ENCODE assay signal across 18 mouse cellular contexts in the genomic region with DNA sequence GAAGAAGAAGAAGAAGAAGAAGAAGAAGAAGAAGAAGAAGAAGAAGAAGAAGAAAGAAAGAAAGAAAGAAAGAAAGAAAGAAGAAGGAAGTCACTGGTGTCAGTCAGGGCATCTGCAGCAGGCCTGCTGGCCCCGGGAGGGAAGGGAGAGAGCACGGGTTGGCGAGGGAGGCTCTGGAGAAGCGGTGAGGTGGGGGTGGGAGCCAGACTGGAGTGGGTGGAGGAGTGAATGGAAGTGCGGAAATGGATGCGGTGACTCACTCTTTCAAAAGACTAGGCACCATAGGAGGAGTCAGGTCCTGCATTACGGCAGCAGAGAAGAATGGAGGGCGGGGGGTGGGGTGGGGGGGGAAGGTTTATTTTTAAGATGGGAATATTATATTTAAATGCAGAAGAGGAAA. TPM values are rescaled to one million over a fixed set of nuclear protein-coding genes. Genes with fewer than 3 reads are reported as not detected.
A peak's percentile ranks its signal among the peaks of the same experiment; 100 is the strongest.
DNase-seq lines count a peak whose midpoint lies in the region; ATAC-seq and TF ChIP-seq lines count a peak whose summit lies in the region.
"Had no signal": no experiment of that assay in that cellular context is flagged by ENCODE, and none has a peak within 500 bp of the region (broad histone marks: within the 10 kb centered on the region; RNA-seq: fewer than 3 reads in every experiment).

No protein-coding gene starts in this region.

- no peaks in the 10 kb centered on the region for H3K27me3 ChIP-seq in myocyte (ENCODE audit: control insufficient read depth, insufficient read depth, insufficient read length)
- H3K27me3 ChIP-seq in midbrain, postnatal 0 days (ENCODE audit: insufficient read depth, low read length), result no peaks in the 10 kb centered on the region
- H3K27me3 ChIP-seq: heart, embryonic 15.5 days; limb, embryonic 13.5 days had no signal

- DNase-seq in layer of hippocampus, adult 2 months (ENCODE audit: low spot score in 2 of 2), result peak; percentile 51 to 61
- no peak for DNase-seq in layer of hippocampus, postnatal 25 days (ENCODE audit: extremely low spot score in 1 of 2, low spot score in 1 of 2)
- DNase-seq in 3T3-L1 (ENCODE audit: low read depth, low spot score) (peak; percentile 50), MN1 (ENCODE audit: low spot score) (peak; percentile 29), adipocyte (ENCODE audit: low spot score) (no peak)
- no peak for DNase-seq in midbrain, postnatal 0 days (ENCODE audit: low spot score)
- DNase-seq: adrenal gland, adult 8-10 months; cerebellum, adult 9-10 months; embryo, embryonic 11 days; kidney, adult 18-20 months; kidney, postnatal 4 days; liver, postnatal 0 days had no signal

- H3K4me2 ChIP-seq in myocyte (ENCODE audit: low read depth), result peak overlapping the region; percentile 19
- no peak overlapping the region for H3K4me2 ChIP-seq in midbrain, postnatal 0 days (ENCODE audit: low read depth, low read length, poor library complexity, severe bottlenecking)
- H3K4me2 ChIP-seq: heart, embryonic 15.5 days; limb, embryonic 13.5 days had no signal

- no peak overlapping the region for H3ac ChIP-seq in myocyte (ENCODE audit: control insufficient read depth, insufficient read length)

- no peak for ATAC-seq in midbrain, postnatal 0 days (ENCODE audit: low FRiP score)
- ATAC-seq: CD4-positive, CD25-positive, alpha-beta regulatory T cell, adult 4 months; hindbrain, embryonic 16.5 days; liver, postnatal 0 days had no signal

- no peak overlapping the region for H3K27ac ChIP-seq in layer of hippocampus, adult 2 months
- H3K27ac ChIP-seq in midbrain, postnatal 0 days (ENCODE audit: low read depth, low read length), result no peak overlapping the region
- H3K27ac ChIP-seq: heart, embryonic 15.5 days; limb, embryonic 13.5 days had no signal

- no peaks in the 10 kb centered on the region for H3K79me2 ChIP-seq in myocyte (ENCODE audit: control insufficient read depth, insufficient read depth)

- 81% methylated on average over 8 of the region's 8 CpGs for WGBS in midbrain, postnatal 0 days

- TF ChIP-seq CTCF in layer of hippocampus, adult 2 months (conservative IDR thresholded peaks at IDR 0.05), result no peak
- no peak for TF ChIP-seq CTCF in midbrain, postnatal 0 days (IDR thresholded peaks at IDR 0.05)

- H3K4me1 ChIP-seq in midbrain, postnatal 0 days (ENCODE audit: insufficient read depth, low read length), result peaks cover 6% of the 10 kb centered on the region; the same call in 1 of the 2 replicates

- no peak for TF ChIP-seq POLR2A in myocyte (IDR thresholded peaks at IDR 0.05; ENCODE audit: insufficient read length, low read depth)

- H3K9me3 ChIP-seq in midbrain, postnatal 0 days (ENCODE audit: low read length), result no peaks in the 10 kb centered on the region
- H3K9me3 ChIP-seq: heart, embryonic 15.5 days; limb, embryonic 13.5 days had no signal

- no peak overlapping the region for H3K4me3 ChIP-seq in layer of hippocampus, adult 2 months
- no peak overlapping the region for H3K4me3 ChIP-seq in myocyte
- H3K4me3 ChIP-seq in midbrain, postnatal 0 days (ENCODE audit: low read depth, low read length), result no peak overlapping the region
- H3K4me3 ChIP-seq: heart, embryonic 15.5 days; limb, embryonic 13.5 days; megakaryocyte, embryonic 14.5 days had no signal

- no peaks in the 10 kb centered on the region for H3K36me3 ChIP-seq in myocyte (ENCODE audit: control insufficient read depth, insufficient read depth)
- no peaks in the 10 kb centered on the region for H3K36me3 ChIP-seq in midbrain, postnatal 0 days (ENCODE audit: insufficient read depth, low read length)
- H3K36me3 ChIP-seq: heart, embryonic 15.5 days; limb, embryonic 13.5 days had no signal

- H3K9ac ChIP-seq in midbrain, postnatal 0 days (replicated peaks; ENCODE audit: low read length, poor library complexity, severe bottlenecking), result no peak overlapping the region
- H3K9ac ChIP-seq: heart, embryonic 15.5 days; limb, embryonic 13.5 days; liver, postnatal 0 days had no signal

TF ChIP-seq in myocyte, 11 proteins besides CTCF, POLR2A, EP300 and RAD21:
- TF ChIP-seq E2F4 (IDR thresholded peaks at IDR 0.05; ENCODE audit: insufficient read depth), result no peak
- no peak for TF ChIP-seq MAX (IDR thresholded peaks at IDR 0.05; ENCODE audit: low read depth)
- no peak for TF ChIP-seq MYOG (IDR thresholded peaks at IDR 0.05; ENCODE audit: control insufficient read depth in 1 of 3, insufficient read depth in 1 of 3, insufficient read length in 2 of 3, low read depth in 2 of 3)
- no peak for TF ChIP-seq CEBPB (IDR thresholded peaks at IDR 0.05; ENCODE audit: insufficient read depth, poor library complexity, severe bottlenecking)
- TF ChIP-seq MYOD1 (IDR thresholded peaks at IDR 0.05; ENCODE audit: control insufficient read depth in 1 of 3, insufficient read length in 2 of 3, low read depth in 2 of 3), result no peak
- no peak for TF ChIP-seq SRF (IDR thresholded peaks at IDR 0.05; ENCODE audit: control insufficient read depth, insufficient read length, low read depth)
- TF ChIP-seq TCF3 (IDR thresholded peaks at IDR 0.05; ENCODE audit: insufficient read length, low read depth), result no peak
- TF ChIP-seq REST (IDR thresholded peaks at IDR 0.05; ENCODE audit: insufficient read depth, insufficient read length), result no peak
- TF ChIP-seq POLR2AphosphoS2 (IDR thresholded peaks at IDR 0.05; ENCODE audit: insufficient read length, low read depth), result no peak
- TF ChIP-seq USF1 (IDR thresholded peaks at IDR 0.05; ENCODE audit: low read depth), result no peak

RNA-seq across cellular contexts. Expression of gene P2rx7, which starts 5.6 kb away (rescaled TPM):
- 1 to 10 TPM; 8.4 to 9.8 TPM for total RNA-seq in layer of hippocampus, adult 2 months (2021)
- 10 to 100 TPM in 1 of 2 experiments, 1 to 10 TPM in 1; 7.0 to 10.8 TPM for total RNA-seq in layer of hippocampus, postnatal 25 days (2021)
- polyA plus RNA-seq in myocyte (2012; fragmentation: generic; extraction: Trizol), result 2.2 TPM
- total RNA-seq in midbrain, postnatal 0 days (2014; rRNA removed), result 6.3 and 7.3 TPM in 2 replicates
- 3.6 and 4.6 TPM in 2 replicates for polyA plus RNA-seq in midbrain, postnatal 0 days (2015; fragmentation: Nextera tagmentation; extraction: Ambion mirVana)

RNA-seq across cellular contexts. Expression of gene Ift81, which starts 34.9 kb away (rescaled TPM):
- 10 to 100 TPM; 36.0 to 38.4 TPM for total RNA-seq in layer of hippocampus, adult 2 months (2021)
- total RNA-seq in layer of hippocampus, postnatal 25 days (2021), result 10 to 100 TPM; 34.5 to 37.4 TPM
- polyA plus RNA-seq in myocyte (2012; fragmentation: generic; extraction: Trizol), result 5.6 TPM
- total RNA-seq in midbrain, postnatal 0 days (2014; rRNA removed), result 30.5 and 35.1 TPM in 2 replicates
- 69.9 and 71.9 TPM in 2 replicates for polyA plus RNA-seq in midbrain, postnatal 0 days (2015; fragmentation: Nextera tagmentation; extraction: Ambion mirVana)

RNA-seq across cellular contexts. Expression of gene P2rx4, which starts 58.1 kb away (rescaled TPM):
- 10 to 100 TPM; 11.4 to 15.0 TPM for total RNA-seq in layer of hippocampus, adult 2 months (2021)
- 10 to 100 TPM; 11.4 to 15.0 TPM for total RNA-seq in layer of hippocampus, postnatal 25 days (2021)
- 23.2 TPM for polyA plus RNA-seq in myocyte (2012; fragmentation: generic; extraction: Trizol)
- total RNA-seq in midbrain, postnatal 0 days (2014; rRNA removed), result 15.0 and 19.4 TPM in 2 replicates
- 14.7 and 16.1 TPM in 2 replicates for polyA plus RNA-seq in midbrain, postnatal 0 days (2015; fragmentation: Nextera tagmentation; extraction: Ambion mirVana)

Comparison
In these comparisons a context has a peak if more than half of its experiments do, and no peak if none do; other contexts are left out.
1. DNase-seq: peak in layer of hippocampus, adult 2 months (2 of 2), 3T3-L1 (single experiment) and MN1 (single experiment); none in layer of hippocampus, postnatal 25 days (0 of 2), midbrain, postnatal 0 days (single experiment) and adipocyte (single experiment).